Mouse (Mus musculus): ENCODE data around the gene Mtfp1.

DNA sequence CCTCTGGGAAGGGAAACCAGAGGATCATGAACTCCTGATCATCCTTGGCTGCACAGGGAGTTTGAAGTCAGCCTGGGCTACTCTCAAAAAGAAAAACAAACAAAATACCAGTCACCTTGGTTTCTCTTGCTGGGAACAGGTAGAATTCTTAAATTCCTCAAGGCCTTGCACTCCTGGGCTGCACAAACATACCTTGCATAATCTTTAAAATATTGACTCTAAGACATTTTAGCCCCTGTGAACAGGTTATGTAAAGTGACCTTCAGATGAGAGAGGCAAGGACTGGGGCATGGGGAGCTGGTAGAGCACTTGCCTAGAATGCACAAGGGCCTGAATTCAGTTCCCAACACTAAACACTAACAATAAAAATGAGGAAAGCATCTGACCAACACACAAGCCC, 46.3 kb upstream of the Mtfp1 start:
- TF ChIP-seq CTCF (conservative IDR thresholded peaks at IDR 0.05; ENCODE audit: low read length) (no peak), NANOG (IDR thresholded peaks at IDR 0.05; ENCODE audit: borderline replicate concordance, low read length) (no peak), POU5F1 (IDR thresholded peaks at IDR 0.05; ENCODE audit: borderline replicate concordance, low read length) (no peak)

Data from E14TG2a.4 (cell line).